In the genomic region with DNA sequence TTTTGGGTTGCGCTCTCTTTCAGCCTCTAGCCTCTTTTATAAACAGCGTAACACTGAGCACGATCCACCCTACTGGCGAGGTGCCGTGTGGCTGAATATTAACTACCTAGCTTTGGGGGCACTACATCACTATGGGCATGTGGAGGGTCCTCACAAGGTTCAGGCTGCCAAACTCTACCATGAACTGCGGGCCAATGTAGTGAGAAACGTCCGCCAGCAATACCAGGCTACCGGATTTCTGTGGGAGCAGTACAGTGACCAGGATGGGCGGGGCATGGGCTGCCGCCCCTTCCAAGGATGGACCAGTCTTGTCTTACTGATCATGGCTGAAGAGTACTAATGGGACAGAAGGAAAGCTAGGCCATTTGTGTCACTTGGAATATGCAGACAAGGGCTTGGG, we compare ENCODE assay signal across 14 mouse cellular contexts. TPM values are rescaled to one million over a fixed set of nuclear protein-coding genes. Genes with fewer than 3 reads are reported as not detected.
A peak's percentile ranks its signal among the peaks of the same experiment; 100 is the strongest.
DNase-seq lines count a peak whose midpoint lies in the region; ATAC-seq and TF ChIP-seq lines count a peak whose summit lies in the region.
"Had no signal": no experiment of that assay in that cellular context is flagged by ENCODE, and none has a peak within 500 bp of the region (broad histone marks: within the 10 kb centered on the region; RNA-seq: fewer than 3 reads in every experiment).

No protein-coding gene starts in this region.

- no peak for DNase-seq in heart, adult 2 months
- DNase-seq in heart, postnatal 36 days = no peak
- DNase-seq in liver = no peak
- DNase-seq in CH12.LX (ENCODE audit: extremely low read depth) = no peak
- no peak for DNase-seq in left cerebral cortex, adult 11 months (ENCODE audit: low spot score)
- DNase-seq: cerebellum, adult 11 months; right cerebral cortex, postnatal 25 days; thymus, postnatal 36 days had no signal

- no peak for TF ChIP-seq RAD21 in CH12.LX (IDR thresholded peaks at IDR 0.05; ENCODE audit: low read depth, low read length)

- no peak for TF ChIP-seq CTCF in heart, adult 2 months (IDR thresholded peaks at IDR 0.05)
- no peak for TF ChIP-seq CTCF in CH12.LX (conservative IDR thresholded peaks at IDR 0.05 in 1 of 2, IDR thresholded peaks at IDR 0.05 in 1 of 2; ENCODE audit: low read depth in 2 of 2, low read length in 2 of 2)
- no peak for TF ChIP-seq CTCF in cortical plate, adult 2 months (IDR thresholded peaks at IDR 0.05; ENCODE audit: extremely low read depth, insufficient read depth, low read length)

- no peak overlapping the region for H3K4me3 ChIP-seq in heart, adult 2 months
- H3K4me3 ChIP-seq in liver, embryonic 12.5 days = no peak overlapping the region
- H3K4me3 ChIP-seq in CH12.LX (replicated peaks in 1 of 3; ENCODE audit: low read depth in 2 of 3, low read length in 2 of 3, poor library complexity in 1 of 3) = no peak overlapping the region
- no peak overlapping the region for H3K4me3 ChIP-seq in cortical plate, adult 2 months (ENCODE audit: insufficient read depth, low read length)
- H3K4me3 ChIP-seq: embryonic facial prominence, embryonic 15.5 days had no signal

- no peak overlapping the region for H3K4me2 ChIP-seq in liver, embryonic 12.5 days
- no peak overlapping the region for H3K4me2 ChIP-seq in CH12.LX (ENCODE audit: insufficient read depth, low read depth, poor library complexity, severe bottlenecking)
- H3K4me2 ChIP-seq: embryonic facial prominence, embryonic 15.5 days had no signal

- H3K27ac ChIP-seq in heart, adult 2 months = no peak overlapping the region
- peak overlapping the region; percentile 0; the same call in 1 of the 2 replicates for H3K27ac ChIP-seq in liver, embryonic 12.5 days
- H3K27ac ChIP-seq in CH12.LX (ENCODE audit: insufficient read depth, low read depth) = no peak overlapping the region
- H3K27ac ChIP-seq in cortical plate, adult 2 months (ENCODE audit: insufficient read depth, low read length) = no peak overlapping the region
- H3K27ac ChIP-seq: embryonic facial prominence, embryonic 15.5 days; neural tube, embryonic 13.5 days had no signal

- in situ Hi-C loops in CH12.LX (cut with MboI; ENCODE audit: low pct_ligation_motif_present, low pct_unique_long_range_greater_than_20kb, low sequenced_read_pairs) = loop anchor here (5.0 kb wide), 1 partner anchor 39 kb away; a partner anchor contains a TSS

- no peaks in the 10 kb centered on the region for H3K79me2 ChIP-seq in heart, adult 2 months (replicated peaks; ENCODE audit: control insufficient read depth, insufficient read depth, low read length)
- H3K79me2 ChIP-seq in CH12.LX (replicated peaks; ENCODE audit: control insufficient read depth, extremely low read depth, insufficient read depth, poor library complexity, severe bottlenecking) = peaks cover 22% of the 10 kb centered on the region

- TF ChIP-seq POLR2A in heart, adult 2 months (IDR thresholded peaks at IDR 0.05; ENCODE audit: insufficient read depth, low read depth, low read length) = 0 out of 2 replicates have a peak, but pooled peaks have one; percentile 15
- TF ChIP-seq POLR2A in CH12.LX (IDR thresholded peaks at IDR 0.05; ENCODE audit: low read depth, low read length) = no peak
- TF ChIP-seq POLR2A in cortical plate, adult 2 months (IDR thresholded peaks at IDR 0.05; ENCODE audit: extremely low read depth, insufficient read depth, low read length) = 0 out of 2 replicates have a peak, but pooled peaks have one; percentile 24

- peaks cover 5% of the 10 kb centered on the region for H3K4me1 ChIP-seq in heart, adult 2 months (ENCODE audit: control insufficient read depth, insufficient read depth, low read length)
- H3K4me1 ChIP-seq in liver, embryonic 12.5 days = peaks cover 80% of the 10 kb centered on the region
- H3K4me1 ChIP-seq in CH12.LX (ENCODE audit: control insufficient read depth in 1 of 2, insufficient read depth in 2 of 2) = peaks cover 30 to 78% of the 10 kb centered on the region in 2 experiments
- no peaks in the 10 kb centered on the region for H3K4me1 ChIP-seq in cortical plate, adult 2 months (ENCODE audit: control insufficient read depth, insufficient read depth, low read length)

- H3K36me3 ChIP-seq in heart, adult 2 months (ENCODE audit: control insufficient read depth, insufficient read depth, low read length) = no peaks in the 10 kb centered on the region
- peaks cover 38% of the 10 kb centered on the region for H3K36me3 ChIP-seq in liver, embryonic 12.5 days
- H3K36me3 ChIP-seq in CH12.LX (replicated peaks in 1 of 2; ENCODE audit: control insufficient read depth in 1 of 2, insufficient read depth in 1 of 2, low read length in 1 of 2) = peaks cover 18 to 35% of the 10 kb centered on the region in 2 experiments

- no peak for TF ChIP-seq EP300 in heart, adult 2 months (IDR thresholded peaks at IDR 0.05; ENCODE audit: insufficient read depth, low read depth, low read length)
- TF ChIP-seq EP300 in CH12.LX (IDR thresholded peaks at IDR 0.05; ENCODE audit: low read length) = no peak

- H3K9ac ChIP-seq in heart, adult 2 months (ENCODE audit: low read depth, low read length) = no peak overlapping the region
- H3K9ac ChIP-seq in liver, embryonic 12.5 days = no peak overlapping the region
- H3K9ac ChIP-seq in CH12.LX (ENCODE audit: insufficient read depth, low read depth) = no peak overlapping the region
- H3K9ac ChIP-seq: embryonic facial prominence, embryonic 15.5 days; neural tube, embryonic 13.5 days had no signal

- no peaks in the 10 kb centered on the region for H3K9me3 ChIP-seq in liver, embryonic 12.5 days (replicated peaks)
- H3K9me3 ChIP-seq in CH12.LX (replicated peaks; ENCODE audit: low read length) = no peaks in the 10 kb centered on the region
- H3K9me3 ChIP-seq: embryonic facial prominence, embryonic 15.5 days; neural tube, embryonic 13.5 days had no signal

- dilution Hi-C loops in CH12.LX (cut with MboI; ENCODE audit: extremely low pct_ligation_motif_present, extremely low pct_unique_long_range_greater_than_20kb, low sequenced_read_pairs) = no loop called here

- intact Hi-C loops in heart, adult 2 months (cut with DNase I) = no loop called here
- intact Hi-C loops in heart, postnatal 36 days (cut with DNase I) = no loop called here

- WGBS in heart, adult 2 months = 87% methylated on average over 11 of the region's 11 CpGs
- 79% methylated on average over 11 of the region's 11 CpGs for whole genome bisulfite sequencing in liver, embryonic 12.5 days (ENCODE audit: insufficient replicate concordance)

- ATAC-seq in liver, embryonic 12.5 days = no peak
- ATAC-seq: intestine, embryonic 16.5 days; lung, postnatal 0 days had no signal

- no peaks in the 10 kb centered on the region for H3K27me3 ChIP-seq in heart, adult 2 months (ENCODE audit: control insufficient read depth, insufficient read depth, low read length)
- H3K27me3 ChIP-seq in liver, embryonic 12.5 days (replicated peaks) = no peaks in the 10 kb centered on the region
- no peaks in the 10 kb centered on the region for H3K27me3 ChIP-seq in CH12.LX (replicated peaks)
- H3K27me3 ChIP-seq: embryonic facial prominence, embryonic 15.5 days; neural tube, embryonic 13.5 days had no signal

TF ChIP-seq in CH12.LX, 34 proteins besides CTCF, POLR2A, EP300 and RAD21:
- 0 out of 2 replicates have a peak, but pooled peaks have one; percentile 16 for TF ChIP-seq CHD2 (IDR thresholded peaks at IDR 0.05; ENCODE audit: low read length)
- TF ChIP-seq MYC (IDR thresholded peaks at IDR 0.05; ENCODE audit: low read depth, low read length) = no peak
- no peak for TF ChIP-seq PAX5 (IDR thresholded peaks at IDR 0.05; ENCODE audit: low read length)
- TF ChIP-seq POLR2AphosphoS2 (IDR thresholded peaks at IDR 0.05; ENCODE audit: low read depth, low read length) = no peak

RNA-seq across cellular contexts. Expression of a gene that starts 3.0 kb away (rescaled TPM):
- 10 to 100 TPM; 70.4 to 74.6 TPM for total RNA-seq in heart, adult 2 months (2021)
- 152 TPM in 2 replicates for polyA plus RNA-seq in heart, adult 2 months (2012; rRNA removed)
- total RNA-seq in heart, postnatal 36 days (2021) = 10 to 100 TPM; 71.0 to 71.7 TPM
- polyA plus RNA-seq in liver, embryonic 12.5 days (2016; fragmentation: Nextera tagmentation; extraction: Ambion mirVana) = 35.0 and 37.9 TPM in 2 replicates
- 20.4 and 24.1 TPM in 2 replicates for total RNA-seq in CH12.LX (2012; rRNA removed)
- total RNA-seq in CH12.LX (2014; rRNA removed) = 23.1 and 27.5 TPM in 2 replicates
- 16.6 and 19.3 TPM in 2 replicates for polyA plus RNA-seq in CH12.LX (2012; ENCODE audit: insufficient read length, low read depth)
- 74.4 and 78.5 TPM in 2 replicates for polyA plus RNA-seq in cortical plate, adult 2 months (2012; rRNA removed)

RNA-seq across cellular contexts. Expression of a gene that starts 3.1 kb away (rescaled TPM):
- total RNA-seq in heart, adult 2 months (2021) = 1 to 10 TPM; 7.2 to 9.9 TPM
- polyA plus RNA-seq in heart, adult 2 months (2012; rRNA removed) = 13.9 and 15.8 TPM in 2 replicates
- total RNA-seq in heart, postnatal 36 days (2021) = 1 to 10 TPM; 8.2 to 8.8 TPM
- 83.5 and 86.9 TPM in 2 replicates for polyA plus RNA-seq in liver, embryonic 12.5 days (2016; fragmentation: Nextera tagmentation; extraction: Ambion mirVana)
- total RNA-seq in CH12.LX (2012; rRNA removed) (78.9 and 104 TPM in 2 replicates), CH12.LX (2014; rRNA removed) (77.3 and 78.4 TPM in 2 replicates)
- polyA plus RNA-seq in CH12.LX (2012; ENCODE audit: insufficient read length, low read depth) = 53.0 and 57.2 TPM in 2 replicates
- 31.4 and 32.6 TPM in 2 replicates for polyA plus RNA-seq in cortical plate, adult 2 months (2012; rRNA removed)

RNA-seq across cellular contexts. Expression of a gene that starts 6.9 kb away (rescaled TPM):
- 10 to 100 TPM; 13.1 to 15.1 TPM for total RNA-seq in heart, adult 2 months (2021)
- polyA plus RNA-seq in heart, adult 2 months (2012; rRNA removed) = 5.5 and 9.5 TPM in 2 replicates
- 10 to 100 TPM; 14.5 to 16.0 TPM for total RNA-seq in heart, postnatal 36 days (2021)
- polyA plus RNA-seq in liver, embryonic 12.5 days (2016; fragmentation: Nextera tagmentation; extraction: Ambion mirVana) = 12.1 and 13.0 TPM in 2 replicates
- total RNA-seq in CH12.LX (2012; rRNA removed) = 26.1 and 26.9 TPM in 2 replicates
- total RNA-seq in CH12.LX (2014; rRNA removed) = 14.9 and 15.4 TPM in 2 replicates
- polyA plus RNA-seq in CH12.LX (2012; ENCODE audit: insufficient read length, low read depth) = 30.4 and 34.2 TPM in 2 replicates
- 23.2 and 25.5 TPM in 2 replicates for polyA plus RNA-seq in cortical plate, adult 2 months (2012; rRNA removed)

RNA-seq across cellular contexts. Expression of a gene that starts 9.5 kb away (rescaled TPM):
- 100 to 1,000 TPM; 113 to 131 TPM for total RNA-seq in heart, adult 2 months (2021)
- polyA plus RNA-seq in heart, adult 2 months (2012; rRNA removed) = 91.3 and 129 TPM in 2 replicates
- 100 to 1,000 TPM; 123 to 132 TPM for total RNA-seq in heart, postnatal 36 days (2021)
- polyA plus RNA-seq in liver, embryonic 12.5 days (2016; fragmentation: Nextera tagmentation; extraction: Ambion mirVana) = 101 and 105 TPM in 2 replicates
- 74.0 and 83.3 TPM in 2 replicates for total RNA-seq in CH12.LX (2012; rRNA removed)
- 52.2 and 54.2 TPM in 2 replicates for total RNA-seq in CH12.LX (2014; rRNA removed)
- 52.9 and 55.5 TPM in 2 replicates for polyA plus RNA-seq in CH12.LX (2012; ENCODE audit: insufficient read length, low read depth)
- polyA plus RNA-seq in cortical plate, adult 2 months (2012; rRNA removed) = 95.3 and 98.0 TPM in 2 replicates

RNA-seq across cellular contexts. Expression of a gene that starts 16.9 kb away (rescaled TPM):
- 1 to 10 TPM; 5.2 to 6.7 TPM for total RNA-seq in heart, adult 2 months (2021)
- polyA plus RNA-seq in heart, adult 2 months (2012; rRNA removed) = 18.6 and 27.7 TPM in 2 replicates
- 1 to 10 TPM; 4.6 to 5.5 TPM for total RNA-seq in heart, postnatal 36 days (2021)
- 11.8 and 12.6 TPM in 2 replicates for polyA plus RNA-seq in liver, embryonic 12.5 days (2016; fragmentation: Nextera tagmentation; extraction: Ambion mirVana)
- 0.59 and 0.68 TPM in 2 replicates for total RNA-seq in CH12.LX (2012; rRNA removed)
- 0.54 and 1.3 TPM in 2 replicates for total RNA-seq in CH12.LX (2014; rRNA removed)
- polyA plus RNA-seq in CH12.LX (2012; ENCODE audit: insufficient read length, low read depth) = 0.47 and 0.78 TPM in 2 replicates
- 163 and 169 TPM in 2 replicates for polyA plus RNA-seq in cortical plate, adult 2 months (2012; rRNA removed)
